Mouse (Mus musculus) right cerebral cortex, postnatal 14 days (tissue): ENCODE results near the gene Kcnk10.

ENCODE experiments used
- DNase-seq: peaks from one replicate; pipeline ENCODE4 v3.0.0; 2022

Gene Kcnk10

DNA sequence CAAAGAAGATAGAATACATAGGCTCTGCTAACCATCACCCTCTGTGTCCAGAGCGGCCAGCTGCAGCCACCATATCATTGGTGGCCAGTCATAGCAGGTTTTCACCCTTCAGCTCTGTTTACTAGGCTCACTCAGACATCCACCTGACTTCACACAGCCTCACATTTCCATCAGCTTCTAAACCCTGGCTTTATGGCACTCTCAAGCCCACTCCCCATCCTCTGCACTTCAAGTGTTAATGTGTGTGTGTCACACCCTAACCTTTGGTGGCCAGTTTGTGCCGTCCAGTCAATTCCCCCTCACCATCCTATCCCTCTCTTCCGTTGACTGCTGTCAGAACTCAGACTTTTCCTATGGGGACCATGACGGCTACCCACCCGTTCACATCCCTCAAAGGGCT is 184.0 kb downstream of the Kcnk10 start:
- DNase-seq, result no peak

- no peak for DNase-seq
Observed at GRCm38 (mm10) chr12:98391347-98391746, 186.8 kb downstream of the Kcnk10 start.

DNA sequence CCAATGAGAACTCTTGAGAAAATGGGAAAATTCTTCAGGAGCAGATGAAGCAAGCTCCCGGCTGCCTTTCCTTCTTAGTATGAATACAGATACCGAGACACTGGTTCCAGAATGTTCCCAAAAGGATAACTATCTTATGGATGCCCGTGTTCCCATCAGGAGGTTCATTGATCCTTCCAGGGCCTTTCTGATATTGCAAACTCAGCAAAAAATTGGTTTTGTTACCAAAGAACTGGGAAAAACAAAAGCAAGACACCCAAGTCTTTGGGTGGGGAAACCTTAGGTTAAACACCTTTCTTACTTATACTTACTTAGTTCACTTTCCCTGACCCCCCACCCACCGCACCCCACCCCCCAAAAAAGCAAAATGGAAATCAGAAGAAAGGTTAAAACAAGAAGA is 188.5 kb downstream of the Kcnk10 start:
- DNase-seq, result no peak
